Mouse (Mus musculus) liver, embryonic 12.5 days (tissue): ENCODE results near the gene Tlr12. TPM values are rescaled to one million over a fixed set of nuclear protein-coding genes. Genes with fewer than 3 reads are reported as not detected.
"Not testable (repeated sequence)": the region's sequence is repeated elsewhere in the genome, so short reads cannot be mapped to it uniquely, and the experiment has no call there.

Source experiments
- ATAC-seq: fragments of 200-750 bp; cut with Nextera tagmentation; 2 replicates; pipeline ENCODE4 v1.8.0; 2017; ENCODE audit warnings: moderate number of reproducible peaks, mild to moderate bottlenecking, moderate library complexity
- H3K27ac ChIP-seq: fragments of 300-500 bp; sonication (generic); 2 replicates; pipeline ENCODE4 v1.5.1; 2016; ENCODE audit warnings: mild to moderate bottlenecking
- H3K27me3 ChIP-seq: fragments of 300-500 bp; sonication (generic); replicated peaks from 2 replicates; pipeline ENCODE4 v1.6.1; 2016; ENCODE audit warnings: mild to moderate bottlenecking, moderate library complexity
- H3K36me3 ChIP-seq: fragments of 300-500 bp; sonication (generic); 2 replicates; pipeline ENCODE4 v1.6.1; 2016; ENCODE audit warnings: mild to moderate bottlenecking, moderate library complexity
- H3K4me1 ChIP-seq: fragments of 300-500 bp; sonication (generic); 2 replicates; pipeline ENCODE4 v1.6.1; 2016
- H3K4me2 ChIP-seq: fragments of 300-500 bp; sonication (generic); 2 replicates; pipeline ENCODE4 v1.6.1; 2016; ENCODE audit warnings: mild to moderate bottlenecking, moderate library complexity
- H3K4me3 ChIP-seq: fragments of 300-500 bp; sonication (generic); 2 replicates; pipeline ENCODE4 v1.5.1; 2016; ENCODE audit warnings: mild to moderate bottlenecking, moderate library complexity
- H3K9ac ChIP-seq: fragments of 300-500 bp; sonication (generic); 2 replicates; pipeline ENCODE4 v1.6.1; 2016; ENCODE audit warnings: mild to moderate bottlenecking, moderate library complexity
- H3K9me3 ChIP-seq: fragments of 300-500 bp; sonication (generic); replicated peaks from 2 replicates; pipeline ENCODE4 v1.6.1; 2016; ENCODE audit warnings: mild to moderate bottlenecking, moderate library complexity
- WGBS: fragments of 180-500 bp; shearing (Covaris S2); methylation state at CpG from one replicate; pipeline ENCODE4 v1.1.7; 2016; ENCODE audit not compliant: insufficient replicate concordance; 5-methylcytosine and 5-hydroxymethylcytosine counted together
- polyA plus RNA-seq: library from polyadenylated mRNA; unstranded; fragments of >200 nt; fragmentation: Nextera tagmentation; extraction: Ambion mirVana; gene quantifications from 2 replicates; pipeline ENCODE4 v1.2.1, GENCODE M21; 2016

The Tlr12 gene
- polyA plus RNA-seq, result 1.4 and 1.5 TPM in 2 replicates

DNA sequence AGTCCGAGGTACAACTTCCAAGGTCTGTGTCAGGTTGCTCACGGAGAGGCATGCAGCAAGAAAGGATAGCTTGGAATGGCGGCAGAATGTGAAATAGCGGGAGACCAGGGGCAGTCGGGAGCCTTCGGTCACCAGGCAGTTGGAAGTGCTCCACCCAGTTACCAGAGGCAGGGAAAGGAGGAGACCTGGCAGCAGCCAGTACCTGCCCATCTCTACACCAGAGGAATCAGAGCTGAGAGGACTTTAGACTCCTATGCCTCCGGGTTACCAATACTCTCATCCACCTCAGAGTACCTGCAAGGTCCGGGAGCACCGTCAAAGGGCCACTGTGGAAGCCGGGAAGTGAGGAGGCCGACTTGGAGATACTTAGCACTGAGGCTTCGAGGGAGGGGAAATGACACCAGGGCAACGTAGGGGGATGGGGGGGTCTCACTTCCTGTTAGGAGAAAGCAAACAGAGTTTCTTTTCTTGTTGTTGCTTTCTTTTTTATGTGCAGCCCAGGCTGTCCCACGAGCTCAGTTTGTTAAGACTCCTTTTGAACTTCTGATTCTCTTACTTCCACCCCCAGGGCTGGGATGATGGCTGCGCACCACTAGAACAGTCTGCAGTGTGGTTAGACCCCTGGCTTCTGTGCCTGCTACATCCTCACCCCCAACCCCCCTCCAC lies at the start of gene Tlr12:
TSS of gene Tlr12 (minus strand) at position 374 of the 666 bp plus-strand sequence.
- Histone ChIP-seq H3K9ac (no peak within 1 kb of the TSS), H3K27me3 (peaks cover 45% of the 10 kb centered on the region), H3K4me3 (no peak within 1 kb of the TSS), H3K4me2 (peak within 1 kb of the TSS; percentile 30), H3K27ac (peak within 1 kb of the TSS; percentile 17; the same call in 1 of the 2 replicates), H3K9me3 (no peaks in the 10 kb centered on the region), H3K4me1 (peaks cover 28% of the 10 kb centered on the region), H3K36me3 (no peaks in the 10 kb centered on the region)
- ATAC-seq, result no peak
- 28% methylated on average over 15 of the region's 15 CpGs for WGBS

DNA sequence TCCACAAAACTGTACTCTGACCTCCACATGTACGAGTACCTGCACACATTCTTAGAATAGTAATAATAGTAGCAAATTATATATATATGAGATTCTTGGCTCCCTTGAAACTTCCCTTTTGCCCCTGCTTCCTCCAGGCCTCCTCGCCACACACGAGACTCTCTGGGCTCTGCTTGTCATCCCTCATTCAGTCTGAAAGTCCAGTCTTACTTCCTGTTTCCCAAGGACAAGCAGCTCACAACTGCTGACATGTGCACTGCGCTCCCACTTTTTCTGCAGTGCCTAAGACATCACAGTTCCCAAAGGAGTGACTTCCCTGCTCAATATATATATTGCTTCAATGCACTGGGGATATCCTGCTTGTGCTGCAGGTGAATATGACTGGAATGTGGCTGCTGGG lies 48.8 kb upstream of the Tlr12 start:
- H3K27ac ChIP-seq, H3K27me3 ChIP-seq, H3K4me2 ChIP-seq, ATAC-seq, H3K4me3 ChIP-seq, H3K9me3 ChIP-seq, H3K9ac ChIP-seq, H3K36me3 ChIP-seq: not testable (repeated sequence)
- 32% methylated on average over 4 of the region's 4 CpGs for WGBS
- peaks cover 62% of the 10 kb centered on the region for H3K4me1 ChIP-seq

DNA sequence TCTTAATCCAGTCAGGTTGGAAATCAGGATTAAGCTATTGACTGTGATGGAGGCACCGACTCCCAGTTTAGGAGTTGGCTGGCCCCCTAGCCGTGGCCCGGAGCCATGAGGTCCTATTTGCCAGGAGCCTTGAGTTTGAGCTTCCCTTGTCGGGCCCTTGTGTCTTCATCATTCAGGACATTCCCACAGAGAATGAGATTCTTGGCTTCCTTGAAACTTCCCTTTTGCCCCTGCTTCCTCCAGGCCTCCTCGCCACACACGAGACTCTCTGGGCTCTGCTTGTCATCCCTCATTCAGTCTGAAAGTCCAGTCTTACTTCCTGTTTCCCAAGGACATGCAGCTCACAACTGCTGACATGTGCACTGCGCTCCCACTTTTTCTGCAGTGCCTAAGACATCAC lies 47.9 kb upstream of the Tlr12 start:
- not testable (repeated sequence) for H3K27ac ChIP-seq, H3K9ac ChIP-seq, ATAC-seq, H3K36me3 ChIP-seq, H3K27me3 ChIP-seq, H3K4me3 ChIP-seq, H3K4me2 ChIP-seq, H3K9me3 ChIP-seq
- 43% methylated on average over 7 of the region's 7 CpGs for WGBS
- H3K4me1 ChIP-seq, result peaks cover 53% of the 10 kb centered on the region

DNA sequence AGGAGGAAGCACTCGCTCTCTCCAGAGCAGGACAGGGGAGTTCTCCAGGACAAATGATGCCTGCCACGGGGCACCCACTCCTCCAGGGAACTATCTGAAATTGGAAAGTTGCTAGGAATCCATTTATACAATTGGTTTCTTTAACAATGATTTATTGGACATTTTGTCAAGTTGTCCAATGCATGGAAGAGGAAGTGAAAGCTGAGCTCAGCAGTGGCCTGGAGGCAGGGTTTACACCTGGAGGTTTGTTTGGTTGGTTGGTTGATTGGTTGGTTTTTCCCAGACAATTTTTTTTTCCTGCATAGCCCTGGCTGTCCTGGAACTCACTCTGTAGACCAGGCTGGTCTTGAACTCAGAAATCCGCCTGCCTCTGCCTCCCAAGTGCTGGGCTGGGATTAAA lies 45.6 kb upstream of the Tlr12 start:
- Histone ChIP-seq H3K27ac (no peak overlapping the region), H3K4me1 (peaks cover 41% of the 10 kb centered on the region), H3K27me3 (no peaks in the 10 kb centered on the region), H3K4me2 (no peak overlapping the region), H3K36me3 (no peaks in the 10 kb centered on the region), H3K9me3 (no peaks in the 10 kb centered on the region), H3K9ac (no peak overlapping the region), H3K4me3 (no peak overlapping the region)
- 60% methylated on average over 3 of the region's 3 CpGs for WGBS
- ATAC-seq, result no peak

DNA sequence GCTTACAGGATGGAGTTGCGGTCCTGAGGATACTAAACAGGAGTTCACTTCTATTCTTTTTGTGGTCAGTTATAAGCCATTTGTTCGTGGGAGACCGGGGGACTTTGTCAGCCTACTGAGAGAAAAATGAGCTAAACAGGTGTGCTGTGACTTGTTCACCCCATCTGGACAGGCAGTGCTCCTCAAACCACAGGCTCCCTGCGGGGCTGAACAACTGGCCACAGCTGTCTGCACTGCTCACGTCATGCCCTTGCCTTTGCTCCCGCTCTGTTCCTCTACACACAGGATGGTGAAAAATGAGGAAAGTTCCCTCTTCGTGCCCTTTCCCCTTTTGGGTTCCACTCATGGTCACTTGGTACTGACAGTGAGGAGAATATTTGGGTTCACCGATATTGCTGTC lies 42.6 kb upstream of the Tlr12 start:
- peaks cover under 1% of the 10 kb centered on the region for H3K27me3 ChIP-seq
- WGBS, result 72% methylated on average over 8 of the region's 8 CpGs
- no peak overlapping the region for H3K4me3 ChIP-seq
- H3K4me1 ChIP-seq, result peaks cover 29% of the 10 kb centered on the region
- ATAC-seq, result no peak
- no peak overlapping the region for H3K27ac ChIP-seq
- no peak overlapping the region for H3K4me2 ChIP-seq
- H3K9me3 ChIP-seq, result no peaks in the 10 kb centered on the region
- no peaks in the 10 kb centered on the region for H3K36me3 ChIP-seq
- no peak overlapping the region for H3K9ac ChIP-seq

GRCm38 (mm10) chr4:128660196-128660595 lies 41.8 kb upstream of the Tlr12 start:
- Histone ChIP-seq H3K9me3 (no peaks in the 10 kb centered on the region), H3K4me1 (peaks cover 32% of the 10 kb centered on the region), H3K36me3 (no peaks in the 10 kb centered on the region), H3K27me3 (peaks cover 9% of the 10 kb centered on the region), H3K4me3 (no peak overlapping the region), H3K4me2 (no peak overlapping the region), H3K9ac (no peak overlapping the region), H3K27ac (no peak overlapping the region)
- ATAC-seq, result no peak
- whole genome bisulfite sequencing, result 83% methylated on average over 8 of the region's 8 CpGs

- Histone ChIP-seq H3K27me3 (peaks cover 16% of the 10 kb centered on the region), H3K9me3 (no peaks in the 10 kb centered on the region), H3K4me1 (peaks cover 32% of the 10 kb centered on the region), H3K4me3 (peak overlapping the region; percentile 69), H3K27ac (no peak overlapping the region), H3K4me2 (peak overlapping the region; percentile 95), H3K36me3 (no peaks in the 10 kb centered on the region), H3K9ac (peak overlapping the region; percentile 77)
- ATAC-seq, result no peak
- WGBS, result 11% methylated on average over 12 of the region's 12 CpGs
Measured at GRCm38 (mm10) chr4:128655446-128655845, 37.0 kb upstream of the Tlr12 start.

GRCm38 (mm10) chr4:128654505-128655381 lies 36.3 kb upstream of the Tlr12 start, which contains the start of gene Phc2:
Gene Phc2, plus strand, starts transcription at chr4:128654702.
- Histone ChIP-seq H3K4me1 (peaks cover 29% of the 10 kb centered on the region), H3K36me3 (no peaks in the 10 kb centered on the region), H3K4me2 (peak within 1 kb of the TSS; percentile 95), H3K9ac (peak within 1 kb of the TSS; percentile 77), H3K9me3 (no peaks in the 10 kb centered on the region), H3K4me3 (peak within 1 kb of the TSS; percentile 69), H3K27ac (0 out of 2 replicates have a peak within 1 kb of the TSS, but pooled peaks have one; percentile 18), H3K27me3 (peaks cover 16% of the 10 kb centered on the region)
- ATAC-seq, result peak; percentile 96
- WGBS, result under 1% methylated on average over 82 of the region's 85 CpGs

DNA sequence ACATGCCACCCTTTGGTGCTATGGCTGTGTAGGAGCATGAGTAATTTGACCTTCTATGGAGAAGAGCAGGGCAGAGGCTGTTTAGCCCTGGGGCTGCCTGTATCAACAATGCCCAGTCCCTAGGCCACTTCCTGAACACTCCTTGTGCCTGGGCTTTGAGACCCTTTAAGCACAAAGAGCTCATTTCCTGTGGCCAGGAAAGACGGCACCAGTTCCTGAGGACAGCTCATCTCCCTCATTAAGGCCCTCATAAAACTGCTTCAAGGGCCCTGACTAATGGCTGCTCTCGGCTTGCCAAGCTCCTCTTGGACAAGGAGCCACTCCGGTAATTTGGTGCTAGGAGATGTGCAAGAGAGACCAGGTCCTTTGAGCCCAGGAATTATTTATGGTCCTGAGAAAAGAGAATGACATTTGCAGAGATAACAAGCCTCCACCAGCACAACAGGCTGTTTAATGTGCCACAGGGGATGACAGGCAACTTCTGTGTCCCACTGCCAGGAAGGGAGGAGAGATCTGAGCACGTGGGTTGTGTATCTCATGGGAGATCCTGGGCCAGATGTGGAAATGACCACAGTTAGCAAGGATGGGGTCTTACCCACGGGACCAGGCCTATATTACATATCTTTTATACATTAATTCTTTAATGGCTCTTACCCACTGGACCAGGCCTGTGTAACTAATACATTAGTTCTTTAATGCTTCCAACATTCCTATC lies 34.3 kb upstream of the Tlr12 start:
- WGBS, result 19% methylated on average over 5 of the region's 5 CpGs
- Histone ChIP-seq H3K4me3 (no peak overlapping the region), H3K4me1 (peaks cover 33% of the 10 kb centered on the region), H3K27ac (peak overlapping the region; percentile 50; the same call in 1 of the 2 replicates), H3K36me3 (no peaks in the 10 kb centered on the region), H3K9ac (no peak overlapping the region), H3K27me3 (peaks cover 16% of the 10 kb centered on the region), H3K9me3 (no peaks in the 10 kb centered on the region), H3K4me2 (no peak overlapping the region)
- ATAC-seq, result no peak

- Histone ChIP-seq H3K9me3 (no peaks in the 10 kb centered on the region), H3K4me3 (no peak overlapping the region), H3K9ac (no peak overlapping the region), H3K4me2 (no peak overlapping the region), H3K36me3 (no peaks in the 10 kb centered on the region), H3K27me3 (peaks cover 16% of the 10 kb centered on the region), H3K4me1 (peaks cover 27% of the 10 kb centered on the region), H3K27ac (no peak overlapping the region; the same call in 1 of the 2 replicates)
- ATAC-seq, result no peak
- WGBS, result 61% methylated on average over 3 of the region's 3 CpGs
Measured at GRCm38 (mm10) chr4:128651530-128651929, 33.1 kb upstream of the Tlr12 start.

DNA sequence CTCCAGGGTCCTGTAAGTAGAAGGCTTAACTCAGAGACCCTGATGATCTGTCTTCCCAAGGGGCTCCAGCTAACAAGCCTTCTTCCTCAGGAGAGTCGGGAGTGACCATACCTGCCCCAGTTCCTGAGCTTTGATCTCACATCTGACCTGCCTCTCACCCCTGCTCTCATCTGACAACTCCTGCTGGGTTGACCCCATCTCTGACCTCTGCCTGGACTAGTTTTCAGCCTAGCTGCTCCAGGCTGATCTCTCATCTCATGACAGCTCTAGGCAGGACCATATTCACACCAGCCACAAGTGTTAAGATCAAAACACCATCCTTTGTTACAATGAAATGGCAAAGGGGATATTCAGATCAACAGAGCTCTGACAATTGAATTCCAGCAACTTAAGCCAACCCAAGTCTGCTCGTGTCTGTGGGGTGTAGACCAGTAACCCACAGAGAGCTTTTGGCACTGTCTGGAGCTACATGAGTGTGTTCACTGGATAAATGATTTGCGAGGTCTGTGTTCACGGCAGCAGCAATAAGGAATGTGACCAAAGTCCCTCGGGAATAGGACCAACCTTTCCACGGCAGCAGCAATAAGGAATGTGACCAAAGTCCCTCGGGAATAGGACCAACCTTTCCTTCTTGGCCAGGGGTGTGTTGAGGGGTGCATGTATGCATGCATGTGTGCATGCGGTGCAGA lies 30.3 kb upstream of the Tlr12 start:
- no peak overlapping the region for H3K27ac ChIP-seq
- no peak for ATAC-seq
- 54% methylated on average over 8 of the region's 8 CpGs for whole genome bisulfite sequencing

More for the DNA sequence above, 30.3 kb upstream of the Tlr12 start:
- H3K9ac ChIP-seq, result no peak overlapping the region
- H3K9me3 ChIP-seq, result no peaks in the 10 kb centered on the region
- H3K4me1 ChIP-seq, result peaks cover 13% of the 10 kb centered on the region
- H3K27me3 ChIP-seq, result no peaks in the 10 kb centered on the region; the same call in 1 of the 2 replicates
- H3K36me3 ChIP-seq, result no peaks in the 10 kb centered on the region
- no peak overlapping the region for H3K4me2 ChIP-seq
- H3K4me3 ChIP-seq, result no peak overlapping the region
